Mouse (Mus musculus): ENCODE measurements at regions not wholly inside any gene's neighbourhood (a gene's known extent, or its start where the extent isn't known, plus 50 kb on each side); places are given as distances from the start of the nearest gene placed in this dataset.
"Not testable (repeated sequence)": the region's sequence is repeated elsewhere in the genome, so short reads cannot be mapped to it uniquely, and the experiment has no call there.

- no peak for DNase-seq (ENCODE audit: low spot score in 2 of 2)
Measured at GRCm38 (mm10) chr10:108111398-108111797, 50.6 kb upstream of the Ppp1r12a start.

- DNase-seq (ENCODE audit: low spot score in 2 of 2): no peak
Measured at GRCm38 (mm10) chr10:108110891-108111290, 51.1 kb upstream of the Ppp1r12a start.

- DNase-seq (ENCODE audit: low spot score in 2 of 2): no peak
Measured at GRCm38 (mm10) chr10:108110197-108110596, 51.8 kb upstream of the Ppp1r12a start.

GRCm38 (mm10) chr10:108108500-108108899, 53.5 kb upstream of the Ppp1r12a start:
- DNase-seq (ENCODE audit: low spot score in 2 of 2): not testable (repeated sequence)

DNA sequence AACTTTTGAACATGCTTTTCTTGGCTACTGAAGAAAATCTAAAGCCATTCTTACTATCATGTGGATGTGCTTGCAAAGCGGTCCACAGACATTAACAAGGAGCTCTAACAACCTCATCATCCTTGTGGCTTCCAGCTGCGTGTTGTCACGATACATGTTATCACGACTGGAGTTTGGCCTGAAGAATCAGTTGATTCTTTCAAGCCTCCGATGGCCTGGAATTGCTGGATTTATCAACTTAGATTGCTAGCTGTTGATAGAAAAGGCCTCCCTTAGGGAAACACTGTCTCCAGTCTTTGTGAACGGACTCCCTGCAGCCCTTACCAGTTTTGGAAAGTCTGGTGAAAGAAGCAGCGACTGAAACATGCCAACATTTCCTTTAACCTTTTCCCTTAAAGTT, 60.5 kb upstream of the Ppp1r12a start:
- no peak for DNase-seq (ENCODE audit: low spot score in 2 of 2)

- no peak for DNase-seq (ENCODE audit: low spot score in 2 of 2)
Measured at GRCm38 (mm10) chr10:108093043-108093442, 69.0 kb upstream of the Ppp1r12a start.

- DNase-seq (ENCODE audit: low spot score in 2 of 2): no peak
Measured at GRCm38 (mm10) chr10:108089375-108089981, 72.5 kb upstream of the Ppp1r12a start.

GRCm38 (mm10) chr10:108088883-108089282, 73.1 kb upstream of the Ppp1r12a start:
- DNase-seq (ENCODE audit: low spot score in 2 of 2): no peak

- DNase-seq (ENCODE audit: low spot score in 2 of 2): no peak
Measured at GRCm38 (mm10) chr10:108088209-108088608, 73.8 kb upstream of the Ppp1r12a start.

GRCm38 (mm10) chr10:108083220-108083619, 78.8 kb upstream of the Ppp1r12a start:
- no peak for DNase-seq (ENCODE audit: low spot score in 2 of 2)

DNA sequence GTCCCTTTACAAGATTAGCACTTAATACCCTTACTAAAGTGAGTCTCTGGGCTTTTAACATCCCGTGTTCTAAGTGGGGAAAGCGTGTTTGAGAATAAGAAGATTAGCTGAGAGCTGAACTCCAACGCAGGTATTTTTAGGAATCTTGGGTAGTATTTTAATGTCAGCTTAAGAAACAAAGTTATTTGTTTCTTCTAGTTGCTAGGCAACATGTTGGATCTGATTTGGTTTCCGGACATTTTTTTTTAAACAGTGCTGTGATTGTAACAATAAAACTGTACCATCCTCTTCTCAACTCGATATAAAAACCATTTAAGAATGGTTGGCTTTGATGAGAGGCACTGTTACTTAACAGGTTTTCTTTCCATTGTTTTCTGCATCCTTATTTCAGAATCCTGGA, 86.8 kb upstream of the Ppp1r12a start:
- DNase-seq (ENCODE audit: low spot score in 2 of 2): no peak

- DNase-seq (ENCODE audit: low spot score in 2 of 2): no peak
Measured at GRCm38 (mm10) chr10:108073828-108074227, 88.2 kb upstream of the Ppp1r12a start.

DNA sequence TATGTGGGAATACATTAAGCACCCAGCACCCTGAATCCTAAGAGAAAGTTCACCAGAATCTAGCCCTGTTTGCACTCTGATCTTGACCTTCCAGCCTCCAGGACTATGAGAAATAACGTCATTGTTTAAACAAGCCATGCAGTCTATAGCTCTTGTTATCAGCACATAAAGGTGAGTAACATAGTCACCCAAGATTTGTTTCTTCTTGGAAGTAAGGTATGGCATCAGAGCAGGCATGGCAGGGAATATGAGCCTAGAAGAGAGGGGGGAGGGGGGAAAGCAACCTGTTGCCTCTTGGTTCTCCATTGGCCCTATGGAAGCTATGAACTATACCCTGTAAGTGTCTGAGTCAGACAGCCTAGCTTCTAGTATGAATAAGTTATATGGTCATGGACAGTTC, 89.8 kb upstream of the Ppp1r12a start:
- DNase-seq (ENCODE audit: low spot score in 2 of 2): no peak

DNA sequence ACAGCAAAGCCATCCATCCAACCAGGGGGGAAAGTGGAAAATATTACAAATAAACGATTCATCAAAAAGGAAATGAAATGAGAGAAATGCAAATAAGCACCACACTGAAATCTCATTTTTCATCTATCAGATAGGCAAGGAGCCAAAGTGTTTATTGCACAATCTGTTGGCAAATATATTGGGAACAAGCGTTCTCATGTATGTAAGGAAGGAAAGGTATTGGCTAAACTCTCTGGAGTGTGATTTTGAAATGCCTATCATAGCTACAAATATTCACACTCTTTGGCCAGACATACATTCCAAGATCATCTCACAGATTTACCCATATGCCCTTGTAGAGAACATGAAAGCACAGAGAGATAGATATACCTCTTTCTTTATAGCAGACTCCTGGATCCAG, 90.6 kb upstream of the Ppp1r12a start:
- DNase-seq (ENCODE audit: low spot score in 2 of 2): no peak

- no peak for DNase-seq (ENCODE audit: low spot score in 2 of 2)
Measured at GRCm38 (mm10) chr10:108067723-108068122, 94.3 kb upstream of the Ppp1r12a start.

- no peak for DNase-seq (ENCODE audit: low spot score in 2 of 2)
Measured at GRCm38 (mm10) chr10:108066241-108066640, 95.8 kb upstream of the Ppp1r12a start.

DNA sequence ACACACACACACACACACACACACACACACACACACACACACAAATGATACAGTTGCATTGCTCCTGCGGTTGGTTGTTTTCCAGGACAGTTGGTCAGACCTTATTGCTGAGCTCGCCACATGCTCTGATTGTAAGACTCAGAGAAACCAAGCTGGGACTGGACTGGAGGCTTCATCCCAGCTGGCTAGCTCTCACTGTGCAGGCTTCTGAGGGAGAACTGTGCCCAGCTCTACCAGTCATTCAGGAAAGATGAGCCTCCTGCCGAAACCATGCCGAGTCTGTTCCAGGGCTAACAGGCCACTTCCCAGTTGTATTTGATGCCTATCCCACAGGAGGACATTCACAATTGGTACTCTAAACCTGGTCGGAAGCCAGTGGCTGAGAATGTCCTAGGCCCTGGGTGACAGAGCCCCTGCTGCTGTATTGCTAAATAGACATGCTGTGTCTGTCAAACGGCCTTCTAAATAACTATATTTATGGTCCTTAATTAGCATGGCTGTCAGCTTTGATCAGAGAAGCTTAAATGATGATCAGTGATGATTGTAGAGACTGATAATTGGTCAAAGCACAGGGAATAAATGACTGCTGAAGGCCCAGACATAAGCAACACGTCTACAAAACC, 100.1 kb upstream of the Ppp1r12a start:
- no peak for DNase-seq (ENCODE audit: low spot score in 2 of 2)

GRCm38 (mm10) chr10:108060554-108060953, 101.4 kb upstream of the Ppp1r12a start:
- DNase-seq (ENCODE audit: low spot score in 2 of 2): no peak

DNA sequence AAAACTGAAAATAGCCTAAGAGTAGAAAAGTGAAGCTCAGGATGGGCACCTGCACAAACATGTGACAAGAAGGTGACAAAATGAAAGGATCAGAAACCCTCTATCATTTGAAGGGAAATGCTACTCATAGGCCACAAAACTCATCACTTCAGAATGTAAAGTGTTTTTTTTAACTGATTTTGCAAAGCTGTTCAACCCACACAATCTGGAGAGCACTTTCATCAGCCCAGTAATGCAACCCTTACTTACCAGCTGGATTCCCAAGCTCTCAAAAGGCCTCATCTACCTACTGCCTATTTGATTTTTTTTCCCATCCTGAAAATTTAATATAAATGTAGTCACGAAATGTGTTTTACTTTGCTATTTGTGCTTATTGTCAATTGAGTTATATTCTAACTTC, 110.4 kb upstream of the Ppp1r12a start:
- no peak for DNase-seq (ENCODE audit: low spot score in 2 of 2)

- DNase-seq (ENCODE audit: low spot score in 2 of 2): no peak
Measured at GRCm38 (mm10) chr10:108048426-108048825, 113.6 kb upstream of the Ppp1r12a start.

- DNase-seq (ENCODE audit: low spot score in 2 of 2): no peak
Measured at GRCm38 (mm10) chr10:108043519-108043918, 118.5 kb upstream of the Ppp1r12a start.

DNA sequence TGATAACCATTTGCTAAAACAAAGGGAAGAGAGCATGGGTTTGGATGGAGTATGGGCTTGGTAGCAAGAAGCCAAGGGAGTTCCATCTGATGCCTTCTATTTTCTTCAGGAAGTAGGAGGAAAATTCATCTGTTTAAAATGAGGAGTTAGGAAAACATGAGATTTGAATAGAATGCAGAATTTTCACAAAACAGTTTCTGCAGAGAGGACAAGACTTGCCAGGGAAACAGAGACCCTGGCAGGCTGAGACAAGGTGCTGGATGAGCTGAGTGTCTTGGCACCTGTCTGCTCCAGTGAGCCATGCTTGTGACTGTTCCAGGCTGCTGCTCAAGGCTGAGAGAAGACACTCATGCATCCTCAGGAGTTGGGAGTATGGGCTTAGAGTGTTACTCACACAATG, 122.0 kb upstream of the Ppp1r12a start:
- no peak for DNase-seq (ENCODE audit: low spot score in 2 of 2)

DNA sequence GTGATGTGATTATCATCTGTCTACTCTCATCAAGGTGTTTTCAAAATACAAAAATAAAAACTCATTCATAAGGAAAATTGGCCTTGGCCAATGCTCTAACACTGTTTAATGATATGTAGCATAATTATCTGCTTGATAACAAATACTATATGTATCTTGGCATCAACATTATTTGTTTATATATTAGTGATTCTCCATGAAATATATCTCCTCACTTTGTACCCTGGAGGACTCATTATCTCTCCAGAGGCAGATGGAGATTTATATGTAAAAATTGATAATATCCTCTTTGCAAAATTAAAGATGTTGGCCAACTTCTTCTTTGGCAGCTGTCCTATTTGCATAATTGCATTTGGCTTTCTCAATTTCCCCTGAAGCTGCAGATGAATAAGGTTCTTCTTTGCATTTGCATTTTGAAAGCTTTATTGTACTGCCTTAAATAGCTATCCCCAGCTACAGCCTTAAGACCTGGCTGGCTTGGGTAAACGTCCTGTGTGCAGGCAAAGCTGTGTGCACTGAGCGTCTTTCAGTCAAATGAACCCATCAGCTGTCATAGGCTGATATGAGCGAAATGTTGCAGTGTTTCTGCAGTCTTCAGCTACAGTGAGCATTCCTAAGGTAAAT, 124.7 kb upstream of the Otogl start:
- DNase-seq (ENCODE audit: low spot score in 2 of 2): no peak
